Mouse (Mus musculus) small intestine, adult 2 months (tissue): ENCODE measurements around the gene Idua. TPM values are rescaled to one million over a fixed set of nuclear protein-coding genes. Genes with fewer than 3 reads are reported as not detected.

Experiments
- H3K27ac ChIP-seq: fragments of 200-500 bp; 2 replicates; pipeline ENCODE4 v1.5.1; 2012; ENCODE audit warnings: low read depth, low read length, control low read depth, inconsistent platforms; ENCODE audit not compliant: insufficient read depth
- H3K27me3 ChIP-seq: fragments of 200-500 bp; 2 replicates; pipeline ENCODE4 v1.6.1; 2012; ENCODE audit warnings: mild to moderate bottlenecking, moderate library complexity, low read length, inconsistent platforms; ENCODE audit not compliant: control insufficient read depth, insufficient read depth
- H3K36me3 ChIP-seq: fragments of 200-500 bp; 2 replicates; pipeline ENCODE4 v1.6.1; 2012; ENCODE audit warnings: mild to moderate bottlenecking, low read length, control low read depth, inconsistent platforms; ENCODE audit not compliant: control insufficient read depth, insufficient read depth
- H3K4me1 ChIP-seq: fragments of 200-500 bp; 2 replicates; pipeline ENCODE4 v1.6.1; 2012; ENCODE audit warnings: low read length, inconsistent platforms, mixed read lengths; ENCODE audit not compliant: control insufficient read depth, insufficient read depth, insufficient read length
- H3K4me3 ChIP-seq: fragments of 200-500 bp; 2 replicates; pipeline ENCODE4 v1.5.1; 2012; ENCODE audit warnings: low read depth, mild to moderate bottlenecking, control low read depth, inconsistent platforms, low read length, moderate library complexity
- CTCF ChIP-seq: fragments of 200-500 bp; IDR thresholded peaks from 2 replicates; pipeline ENCODE4 v1.5.1; 2012; ENCODE audit warnings: low read depth, mild to moderate bottlenecking, control low read depth, inconsistent platforms, low read length, moderate library complexity, mixed read lengths; ENCODE audit not compliant: insufficient replicate concordance, insufficient read length; ENCODE audit errors: extremely low read depth
- POLR2A ChIP-seq: fragments of 200-500 bp; IDR thresholded peaks from 2 replicates; pipeline ENCODE4 v1.6.1; 2012; ENCODE audit warnings: low read depth, mild to moderate bottlenecking, control low read depth, inconsistent platforms, low read length, moderate library complexity
- WGBS: fragments of 180-500 bp; shearing (Covaris S2); methylation state at CpG from one replicate; pipeline ENCODE4 v1.1.7; 2018; 5-methylcytosine and 5-hydroxymethylcytosine counted together
- polyA plus RNA-seq: library from polyadenylated mRNA; depleted of rRNA; stranded (reverse); fragments of >200 nt; gene quantifications from 2 replicates; pipeline ENCODE4 v1.2.3, GENCODE M21; 2012

Gene Idua
- polyA plus RNA-seq, 1 experiment, result 20.1 TPM

- H3K27me3 ChIP-seq, result no peaks in the 10 kb centered on the region
- no peaks in the 10 kb centered on the region for H3K36me3 ChIP-seq
- H3K4me3 ChIP-seq, result no peak overlapping the region
- WGBS, result 26% methylated on average over 6 of the region's 6 CpGs
- H3K27ac ChIP-seq, result peak overlapping the region; percentile 67
- TF ChIP-seq POLR2A, result no peak
- no peak for TF ChIP-seq CTCF
- peaks cover 21% of the 10 kb centered on the region for H3K4me1 ChIP-seq
Measured at GRCm38 (mm10) chr5:108708981-108709731, 49.0 kb downstream of the Idua start.

GRCm38 (mm10) chr5:108711968-108712367 is 51.8 kb downstream of the Idua start:
- TF ChIP-seq POLR2A (no peak), CTCF (no peak)
- H3K27ac ChIP-seq, result no peak overlapping the region
- no peaks in the 10 kb centered on the region for H3K36me3 ChIP-seq
- H3K4me1 ChIP-seq, result peaks cover 25% of the 10 kb centered on the region
- no peak overlapping the region for H3K4me3 ChIP-seq
- no peaks in the 10 kb centered on the region for H3K27me3 ChIP-seq
- WGBS, result 26% methylated on average over 6 of the region's 6 CpGs

GRCm38 (mm10) chr5:108713096-108713495 is 53.0 kb downstream of the Idua start:
- Histone ChIP-seq H3K4me3 (no peak overlapping the region), H3K4me1 (peaks cover 21% of the 10 kb centered on the region), H3K27me3 (no peaks in the 10 kb centered on the region), H3K27ac (no peak overlapping the region), H3K36me3 (no peaks in the 10 kb centered on the region)
- TF ChIP-seq CTCF, result no peak
- no peak for TF ChIP-seq POLR2A
- 48% methylated on average over 2 of the region's 2 CpGs for WGBS

GRCm38 (mm10) chr5:108713691-108714090 is 53.6 kb downstream of the Idua start:
- TF ChIP-seq POLR2A, result no peak
- TF ChIP-seq CTCF, result no peak
- Histone ChIP-seq H3K36me3 (no peaks in the 10 kb centered on the region), H3K4me3 (no peak overlapping the region), H3K27ac (no peak overlapping the region), H3K27me3 (no peaks in the 10 kb centered on the region), H3K4me1 (peaks cover 16% of the 10 kb centered on the region)

- H3K27me3 ChIP-seq, result no peaks in the 10 kb centered on the region
- H3K27ac ChIP-seq, result no peak overlapping the region
- no peak for TF ChIP-seq CTCF
- no peak for TF ChIP-seq POLR2A
- peaks cover 12% of the 10 kb centered on the region for H3K4me1 ChIP-seq
- 23% methylated on average over 6 of the region's 6 CpGs for WGBS
- no peak overlapping the region for H3K4me3 ChIP-seq
- no peaks in the 10 kb centered on the region for H3K36me3 ChIP-seq
Measured at GRCm38 (mm10) chr5:108714149-108714548, 54.0 kb downstream of the Idua start.

- WGBS, result 73% methylated on average over 1 of the region's 1 CpGs
- peaks cover 8% of the 10 kb centered on the region for H3K4me1 ChIP-seq
- no peak for TF ChIP-seq POLR2A
- TF ChIP-seq CTCF, result no peak
Measured at GRCm38 (mm10) chr5:108715974-108716373, 55.8 kb downstream of the Idua start.

GRCm38 (mm10) chr5:108718051-108718450 is 57.9 kb downstream of the Idua start:
- no peak overlapping the region for H3K27ac ChIP-seq
- no peaks in the 10 kb centered on the region for H3K27me3 ChIP-seq
- no peak for TF ChIP-seq CTCF
- no peak for TF ChIP-seq POLR2A
- WGBS, result 77% methylated on average over 4 of the region's 4 CpGs
- H3K4me3 ChIP-seq, result no peak overlapping the region
- no peaks in the 10 kb centered on the region for H3K36me3 ChIP-seq
- peaks cover 8% of the 10 kb centered on the region for H3K4me1 ChIP-seq

More at GRCm38 (mm10) chr5:108715974-108716373, 55.8 kb downstream of the Idua start:
- H3K4me3 ChIP-seq, result no peak overlapping the region
- no peaks in the 10 kb centered on the region for H3K27me3 ChIP-seq
- H3K27ac ChIP-seq, result no peak overlapping the region
- H3K36me3 ChIP-seq, result no peaks in the 10 kb centered on the region

- H3K36me3 ChIP-seq, result no peaks in the 10 kb centered on the region
- H3K27me3 ChIP-seq, result no peaks in the 10 kb centered on the region
- 38% methylated on average over 7 of the region's 7 CpGs for WGBS
- no peak overlapping the region for H3K27ac ChIP-seq
- H3K4me3 ChIP-seq, result no peak overlapping the region
- TF ChIP-seq POLR2A (no peak), CTCF (no peak; the same call in 1 of the 2 replicates)
- no peaks in the 10 kb centered on the region for H3K4me1 ChIP-seq
Measured at GRCm38 (mm10) chr5:108719761-108720160, 59.6 kb downstream of the Idua start.
